Mouse (Mus musculus): ENCODE results near the gene Ncoa5.
A peak's percentile ranks its signal among the peaks of the same experiment; 100 is the strongest.

Gene Ncoa5

GRCm38 (mm10) chr2:164960716-164961441, 73.8 kb downstream of the Ncoa5 start, which contains the start of gene Slc12a5:
TSS of gene Slc12a5 (plus strand) at chr2:164960802.
- no peak for DNase-seq (ENCODE audit: low read depth, low spot score)

- DNase-seq (ENCODE audit: low read depth, low spot score): no peak
Observed at GRCm38 (mm10) chr2:164957548-164958315, 76.9 kb downstream of the Ncoa5 start.

- DNase-seq (ENCODE audit: low read depth, low spot score): no peak
Observed at GRCm38 (mm10) chr2:164956195-164956594, 78.5 kb downstream of the Ncoa5 start.

GRCm38 (mm10) chr2:164955725-164956124, 78.9 kb downstream of the Ncoa5 start:
- no peak for DNase-seq (ENCODE audit: low read depth, low spot score)

- peak; percentile 32 for DNase-seq (ENCODE audit: low read depth, low spot score)
Observed at GRCm38 (mm10) chr2:164953224-164953623, 81.4 kb downstream of the Ncoa5 start.

- no peak for DNase-seq (ENCODE audit: low read depth, low spot score)
Observed at GRCm38 (mm10) chr2:164952448-164952847, 82.2 kb downstream of the Ncoa5 start.

GRCm38 (mm10) chr2:164951745-164952144, 82.9 kb downstream of the Ncoa5 start:
- no peak for DNase-seq (ENCODE audit: low read depth, low spot score)

- no peak for DNase-seq (ENCODE audit: low read depth, low spot score)
Observed at GRCm38 (mm10) chr2:164950501-164950900, 84.2 kb downstream of the Ncoa5 start.
